Mouse (Mus musculus) ovary, postnatal 36 days (tissue): ENCODE data around the gene Ppbp.
"Not testable (repeated sequence)": the region's sequence is repeated elsewhere in the genome, so short reads cannot be mapped to it uniquely, and the experiment has no call there.

Source experiments
- DNase-seq: peaks from one replicate; pipeline ENCODE4 v3.0.0; 2022; ENCODE audit warnings: low spot score, mixed read lengths

Gene Ppbp

DNA sequence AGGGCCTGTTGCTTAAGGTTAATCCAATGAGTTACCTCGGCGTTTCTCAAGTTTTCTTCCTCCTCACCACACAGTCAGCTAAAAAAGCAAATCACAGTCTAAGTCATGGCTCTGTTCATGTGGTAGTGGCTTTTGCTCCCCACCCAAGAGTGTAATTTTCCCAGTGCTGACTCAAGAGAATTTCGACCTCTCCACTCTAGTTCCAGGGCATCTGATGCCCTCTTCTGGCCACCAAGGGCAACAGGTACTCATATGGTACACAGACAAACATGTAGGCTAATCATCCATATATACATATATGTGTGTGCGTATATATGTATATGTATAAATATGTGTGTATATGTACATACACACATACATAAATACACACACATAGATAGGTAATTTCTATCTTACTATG is 19.8 kb downstream of the Ppbp start:
- no peak for DNase-seq

DNA sequence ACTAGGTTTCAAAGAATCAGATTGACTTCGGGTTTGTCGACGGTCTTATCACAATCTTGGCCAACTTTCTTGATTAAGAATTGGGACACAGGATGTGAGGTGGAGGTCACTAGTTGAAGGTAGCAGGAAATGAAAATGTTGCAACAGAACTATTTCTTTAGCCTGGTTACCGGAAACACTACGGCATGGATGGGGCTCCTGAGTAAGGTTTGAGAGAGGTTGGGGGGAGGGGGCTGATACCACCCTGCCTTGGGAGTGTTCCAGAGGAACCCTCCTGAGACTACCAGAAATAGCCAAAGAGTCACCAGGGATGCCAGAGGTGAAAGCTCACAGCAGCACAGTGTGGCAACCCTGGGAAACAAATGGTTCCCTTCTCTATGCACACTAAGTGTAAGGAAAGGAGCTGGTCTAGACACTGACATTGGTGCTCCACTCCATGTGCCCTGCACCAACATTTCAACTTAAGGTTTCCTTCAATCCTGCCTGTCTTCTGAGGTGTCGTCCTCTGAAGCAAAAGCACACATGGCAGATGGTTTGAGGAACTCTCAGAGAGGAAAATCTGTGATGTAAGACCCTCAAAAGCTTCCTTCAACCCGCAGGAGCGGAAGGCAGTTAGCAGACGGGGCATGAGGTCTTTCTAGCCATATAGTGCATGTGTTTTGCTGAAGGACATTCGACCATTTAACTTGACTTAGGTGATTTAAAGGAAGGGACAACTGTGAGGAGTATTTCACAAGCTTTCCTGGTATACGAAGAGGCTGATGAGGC is 21.2 kb downstream of the Ppbp start:
- no peak for DNase-seq

DNA sequence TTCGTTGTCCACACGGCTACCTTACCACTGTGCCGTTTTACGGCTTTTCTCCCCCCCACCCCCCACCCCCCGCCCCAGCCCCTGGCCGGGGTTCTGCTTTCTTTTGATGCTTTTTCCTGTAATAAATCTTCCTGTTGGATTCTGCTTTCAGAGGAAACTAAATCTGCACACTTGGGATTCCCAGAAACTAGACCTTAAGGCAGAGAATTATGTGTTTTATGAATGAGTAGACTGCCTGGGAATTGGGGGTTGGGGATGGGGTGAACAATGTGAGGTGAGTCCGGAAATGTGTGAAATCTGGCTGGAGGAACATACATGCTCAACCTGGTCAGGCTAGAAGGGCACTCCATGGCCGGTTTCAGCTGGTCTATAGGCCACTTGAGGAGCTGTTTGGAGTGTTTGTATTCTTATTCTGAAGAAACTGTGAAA is 21.8 kb downstream of the Ppbp start:
- DNase-seq: no peak

DNA sequence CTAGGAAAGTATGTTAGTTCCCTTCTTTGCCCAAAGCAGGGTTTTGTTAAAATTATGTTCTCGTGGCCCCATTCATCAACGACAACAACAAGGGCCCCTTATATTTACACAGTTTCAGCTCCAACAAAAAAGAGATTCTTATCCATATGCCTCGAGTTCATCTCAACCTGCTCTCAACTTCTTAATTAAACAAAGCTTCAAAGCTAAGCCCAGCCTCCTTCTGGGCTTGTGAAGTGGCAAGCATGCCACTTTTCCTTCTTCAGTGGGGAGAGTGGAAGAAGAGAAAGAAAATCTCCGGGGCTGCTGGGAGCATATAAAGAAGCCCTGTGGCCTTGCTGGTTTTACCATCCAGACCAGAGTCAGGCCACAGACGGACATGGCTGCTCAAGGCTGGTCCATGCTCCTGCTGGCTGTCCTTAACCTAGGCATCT is 25.9 kb downstream of the Ppbp start, which contains the start of gene Cxcl15:
TSS of gene Cxcl15 (plus strand) at position 340 of the 431 bp plus-strand sequence.
- no peak for DNase-seq

DNA sequence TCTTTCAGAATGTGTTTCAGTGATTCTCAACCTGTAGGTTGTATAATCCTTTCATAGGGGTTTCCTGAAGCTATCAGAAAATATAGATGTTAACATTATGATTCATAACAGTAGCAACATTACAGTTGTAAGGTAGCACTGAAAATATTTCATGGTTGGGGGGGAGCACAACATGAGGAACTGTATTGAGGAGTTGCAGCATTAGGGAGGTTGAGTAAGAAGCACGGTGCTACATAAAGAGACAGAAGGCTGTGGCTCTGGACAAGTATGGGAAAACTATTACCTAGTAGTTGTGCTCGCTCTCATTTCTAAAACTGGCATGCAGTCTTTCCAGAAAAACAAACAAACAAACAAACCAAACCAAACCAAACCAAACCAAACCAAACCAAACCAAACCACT is 27.1 kb downstream of the Ppbp start:
- DNase-seq: not testable (repeated sequence)

DNA sequence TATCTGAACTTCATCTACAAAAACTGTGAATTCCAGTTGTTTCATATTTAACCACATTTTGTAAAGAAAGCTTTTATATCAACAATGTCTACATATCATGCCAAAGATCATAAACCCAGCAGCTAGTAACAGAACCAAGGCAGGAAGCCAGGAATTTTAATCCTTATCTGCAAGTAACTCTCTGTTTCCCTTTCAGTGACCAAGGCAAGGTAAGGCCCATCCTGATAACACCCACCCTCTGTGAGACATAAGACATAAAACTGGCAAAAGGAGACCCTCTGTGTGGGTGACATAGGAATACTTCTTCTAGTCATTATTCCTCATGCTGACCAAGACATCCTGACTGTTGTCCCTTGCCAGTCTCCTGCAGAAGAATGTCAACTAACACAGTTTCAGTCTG is 36.3 kb downstream of the Ppbp start:
- no peak for DNase-seq

DNA sequence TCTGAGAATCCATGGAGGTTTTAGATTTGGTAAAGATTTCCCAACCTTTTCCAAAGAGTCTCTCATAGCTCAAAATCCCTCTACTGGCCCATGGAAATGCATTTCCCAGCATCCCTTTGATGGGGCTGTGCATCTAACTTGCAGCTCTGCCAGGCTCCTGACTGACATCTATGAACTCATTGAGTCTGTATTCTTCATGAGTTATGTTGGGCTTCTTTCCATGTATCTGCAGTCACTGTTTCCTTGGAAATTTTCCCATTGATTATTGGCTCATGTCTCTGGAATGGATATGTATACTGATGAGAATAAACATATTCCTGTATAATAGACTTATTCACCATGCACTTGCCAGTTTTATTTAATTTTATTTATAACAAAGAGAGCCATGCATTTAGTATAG is 37.7 kb downstream of the Ppbp start:
- no peak for DNase-seq

DNA sequence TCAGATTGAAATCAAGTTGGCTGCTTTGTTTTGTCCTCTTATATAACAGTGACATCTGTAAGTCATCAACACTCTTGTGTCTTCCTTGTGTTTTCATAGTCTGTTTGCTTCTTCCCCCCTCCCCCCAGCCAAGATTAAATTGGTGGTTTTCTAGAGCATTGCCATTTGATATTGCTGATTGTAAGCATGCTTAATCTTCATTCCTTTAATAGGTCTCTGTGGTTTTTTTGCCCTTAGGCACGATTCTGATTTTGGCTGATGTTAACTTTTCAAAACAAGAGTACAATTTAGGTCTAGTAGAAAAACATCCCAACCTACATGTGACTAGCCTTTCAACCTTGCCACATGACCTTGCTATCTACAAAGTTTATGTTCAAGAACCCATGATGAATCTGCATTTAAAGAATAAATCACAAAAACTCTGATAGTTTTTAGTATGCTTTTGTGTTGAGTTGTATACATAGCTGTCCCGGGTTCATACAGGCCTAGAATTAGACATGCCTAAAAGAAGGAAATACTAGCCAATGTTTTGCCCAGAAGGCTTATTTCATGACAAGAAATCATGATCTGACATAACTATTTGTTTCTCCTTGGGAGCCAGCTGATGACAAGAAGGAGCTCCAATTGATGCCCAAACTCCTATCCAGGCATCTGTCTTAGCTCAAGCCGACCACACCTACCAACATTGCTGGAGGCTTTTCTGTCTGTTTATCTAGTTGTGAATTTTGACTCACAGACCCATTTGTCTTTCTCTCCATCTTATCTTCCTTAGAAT is 39.0 kb downstream of the Ppbp start:
- no peak for DNase-seq
